Mouse (Mus musculus): ENCODE measurements around the gene Itgal.

GRCm38 (mm10) chr7:127322085-127322484 lies 26.0 kb downstream of the Itgal start:
- TF ChIP-seq POLR2AphosphoS2 (IDR thresholded peaks at IDR 0.05; ENCODE audit: low read length): no peak
- TF ChIP-seq POLR2A (IDR thresholded peaks at IDR 0.05; ENCODE audit: control insufficient read depth in 1 of 2, insufficient read depth in 1 of 2, low read depth in 1 of 2, low read length in 2 of 2, poor library complexity in 1 of 2): no peak
- peak; percentile 24 to 45 (median 37) for TF ChIP-seq CTCF (IDR thresholded peaks at IDR 0.05 in 2 of 3, conservative IDR thresholded peaks at IDR 0.05 in 1 of 3; ENCODE audit: control insufficient read depth in 1 of 3, insufficient read depth in 1 of 3, low read depth in 2 of 3, low read length in 3 of 3, poor library complexity in 1 of 3, severe bottlenecking in 1 of 3)
- no peak for TF ChIP-seq BHLHE40 (IDR thresholded peaks at IDR 0.05; ENCODE audit: borderline replicate concordance, low read depth, low read length)
- TF ChIP-seq JUND (IDR thresholded peaks at IDR 0.05; ENCODE audit: low read depth, low read length): no peak
- no peak for TF ChIP-seq EP300 (IDR thresholded peaks at IDR 0.05; ENCODE audit: low read depth in 1 of 2, low read length in 2 of 2)
- no peak for TF ChIP-seq MAFK (IDR thresholded peaks at IDR 0.05; ENCODE audit: borderline replicate concordance, low read depth, low read length)
- no peak; the same call in none of the 2 replicates for TF ChIP-seq RAD21 (IDR thresholded peaks at IDR 0.05; ENCODE audit: low read depth, low read length)
- no peak for TF ChIP-seq GATA1 (IDR thresholded peaks at IDR 0.05; ENCODE audit: low read depth, low read length)
- no peak for TF ChIP-seq ZC3H11A (IDR thresholded peaks at IDR 0.05; ENCODE audit: low read depth, low read length)
- TF ChIP-seq MYB (IDR thresholded peaks at IDR 0.05; ENCODE audit: low read depth, low read length): no peak
- TF ChIP-seq MYC (IDR thresholded peaks at IDR 0.05; ENCODE audit: low read depth, low read length): no peak
- TF ChIP-seq USF1 (IDR thresholded peaks at IDR 0.05; ENCODE audit: low read depth, low read length): no peak
- no peak for TF ChIP-seq SIN3A (IDR thresholded peaks at IDR 0.05; ENCODE audit: low read length)

Data from MEL (cell line).